Mouse (Mus musculus) bone marrow macrophage, adult 2 months (primary cell): ENCODE measurements around the gene Gm49416.

ENCODE experiments used
- CTCF ChIP-seq: IDR thresholded peaks from 2 replicates; pipeline ENCODE4 v1.5.1; 2012; ENCODE audit warnings: low read depth, mild to moderate bottlenecking, low read length, moderate library complexity
- POLR2A ChIP-seq: IDR thresholded peaks from 2 replicates; pipeline ENCODE4 v1.6.1; 2012; ENCODE audit warnings: mild to moderate bottlenecking, low read depth, low read length, borderline replicate concordance

DNA sequence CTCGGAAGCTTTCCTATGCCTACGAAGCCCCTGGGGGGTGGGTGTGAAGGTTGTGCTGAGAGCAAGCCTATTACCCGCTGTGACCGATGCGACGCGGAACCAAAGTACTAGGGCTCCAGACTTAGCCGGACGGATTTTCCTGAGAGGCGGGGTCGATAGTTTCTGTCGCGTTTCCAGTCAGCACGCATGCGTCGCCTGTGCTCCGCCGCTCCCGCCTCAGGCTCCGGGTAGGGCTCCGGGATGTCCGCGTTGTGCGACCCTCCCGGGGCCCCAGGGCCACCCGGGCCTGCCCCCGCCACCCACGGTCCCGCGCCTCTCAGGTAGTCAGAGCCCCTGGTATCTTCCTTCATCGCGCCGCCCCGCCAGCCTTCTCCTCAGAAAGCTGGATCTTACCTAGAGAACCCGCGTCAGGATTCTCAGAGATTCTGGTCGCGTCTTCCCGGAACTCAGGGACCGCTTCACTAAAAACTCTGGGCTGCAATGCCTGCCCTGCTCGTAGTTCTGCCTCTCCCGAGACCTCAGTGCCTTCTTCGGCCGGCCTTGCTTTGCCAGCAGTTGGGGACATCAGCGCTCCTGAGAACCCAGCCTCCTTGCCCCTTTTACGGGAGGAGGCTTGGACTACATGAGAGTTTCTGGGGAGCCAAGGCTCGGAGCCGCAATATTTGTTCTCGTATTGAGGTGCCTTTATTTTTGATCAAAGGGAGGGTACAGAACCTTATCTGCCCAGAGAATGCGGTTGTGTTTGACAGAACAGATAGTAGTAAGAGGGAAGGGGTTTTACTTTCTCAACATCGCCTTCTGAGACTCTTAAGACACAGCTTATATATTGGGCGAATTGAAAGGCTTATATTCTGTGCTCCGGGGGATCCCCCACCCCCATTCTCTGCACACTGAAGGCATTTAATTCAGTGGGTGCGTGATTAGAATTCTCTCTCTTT is 4.4 kb downstream of the Gm49416 start, which contains the start of gene Ints5:
- TF ChIP-seq POLR2A (no peak; the same call in 1 of the 2 replicates), CTCF (no peak)
